Mouse (Mus musculus) neural tube, embryonic 13.5 days (tissue): Measurements from ENCODE around the gene Elp4. TPM values are rescaled to one million over a fixed set of nuclear protein-coding genes. Genes with fewer than 3 reads are reported as not detected.

ENCODE experiments used
- ATAC-seq: fragments of 200-750 bp; cut with Nextera tagmentation; 2 replicates; pipeline ENCODE4 v1.8.0; 2017; ENCODE audit warnings: low read depth, mild to moderate bottlenecking, moderate TSS enrichment, moderate library complexity
- H3K27ac ChIP-seq: fragments of 300-500 bp; sonication (generic); replicated peaks from 2 replicates; pipeline ENCODE4 v1.5.1; 2015; ENCODE audit warnings: moderate library complexity, mild to moderate bottlenecking, inconsistent platforms
- H3K27me3 ChIP-seq: fragments of 300-500 bp; sonication (generic); 2 replicates; pipeline ENCODE4 v1.6.1; 2015; ENCODE audit warnings: mild to moderate bottlenecking, inconsistent platforms
- H3K36me3 ChIP-seq: fragments of 300-500 bp; sonication (generic); 2 replicates; pipeline ENCODE4 v1.6.1; 2015; ENCODE audit warnings: mild to moderate bottlenecking, inconsistent platforms
- H3K4me1 ChIP-seq: fragments of 300-500 bp; sonication (generic); replicated peaks from 2 replicates; pipeline ENCODE4 v1.6.1; 2015; ENCODE audit warnings: inconsistent platforms
- H3K4me2 ChIP-seq: fragments of 300-500 bp; sonication (generic); 2 replicates; pipeline ENCODE4 v1.6.1; 2015; ENCODE audit warnings: inconsistent platforms, mild to moderate bottlenecking, moderate library complexity
- H3K4me3 ChIP-seq: fragments of 300-500 bp; sonication (generic); 2 replicates; pipeline ENCODE4 v1.5.1; 2015; ENCODE audit warnings: mild to moderate bottlenecking, inconsistent platforms
- H3K9ac ChIP-seq: fragments of 300-500 bp; sonication (generic); 2 replicates; pipeline ENCODE4 v1.6.1; 2015; ENCODE audit warnings: moderate library complexity, mild to moderate bottlenecking, inconsistent platforms
- H3K9me3 ChIP-seq: fragments of 300-500 bp; sonication (generic); 2 replicates; pipeline ENCODE4 v1.6.1; 2016; ENCODE audit warnings: inconsistent platforms
- WGBS: fragments of 180-500 bp; shearing (Covaris S2); methylation state at CpG from one replicate; pipeline ENCODE4 v1.1.7; 2015; 5-methylcytosine and 5-hydroxymethylcytosine counted together
- polyA plus RNA-seq: library from polyadenylated mRNA; unstranded; fragments of >200 nt; fragmentation: Nextera tagmentation; extraction: Ambion mirVana; gene quantifications from 2 replicates; pipeline ENCODE4 v1.2.1, GENCODE M21; 2015

Elp4 gene
- polyA plus RNA-seq, 1 experiment from 2014 or later: 42.5 TPM

DNA sequence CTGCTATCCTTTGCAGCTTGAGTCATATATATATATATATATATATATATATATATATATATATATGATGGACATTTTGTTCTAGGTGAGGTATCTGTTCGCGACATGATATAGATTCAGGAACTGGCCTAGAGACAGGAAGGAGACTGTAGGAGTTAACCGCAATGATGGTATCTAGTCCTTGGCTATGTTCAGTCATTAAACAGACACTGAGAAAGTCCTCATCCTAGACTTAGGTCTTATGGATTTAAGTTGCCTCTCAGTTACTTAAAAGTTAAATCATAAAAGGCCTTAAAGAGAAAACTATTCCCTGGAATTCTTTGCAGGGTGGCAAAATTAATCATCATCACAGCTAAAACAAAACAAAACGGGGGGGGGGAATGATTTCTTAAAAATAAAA lies 226.1 kb downstream of the Elp4 start:
- H3K36me3 ChIP-seq: no peaks in the 10 kb centered on the region
- H3K4me2 ChIP-seq: peak overlapping the region; percentile 68
- no peak overlapping the region for H3K27ac ChIP-seq
- peaks cover 66% of the 10 kb centered on the region for H3K4me1 ChIP-seq
- peaks cover 96% of the 10 kb centered on the region for H3K27me3 ChIP-seq
- no peak for ATAC-seq
- 8% methylated on average over 4 of the region's 4 CpGs for WGBS
- peak overlapping the region; percentile 51 for H3K4me3 ChIP-seq
- H3K9me3 ChIP-seq: no peaks in the 10 kb centered on the region
- H3K9ac ChIP-seq: peak overlapping the region; percentile 54; the same call in 1 of the 2 replicates

- H3K4me1 ChIP-seq: peaks cover 59% of the 10 kb centered on the region
- H3K27me3 ChIP-seq: peaks cover 96% of the 10 kb centered on the region
- no peaks in the 10 kb centered on the region for H3K36me3 ChIP-seq
- H3K9me3 ChIP-seq: no peaks in the 10 kb centered on the region
- no peak for ATAC-seq
- H3K9ac ChIP-seq: peak overlapping the region; percentile 76
- WGBS: 1% methylated on average over 11 of the region's 11 CpGs
- H3K27ac ChIP-seq: peak overlapping the region; percentile 76
- H3K4me2 ChIP-seq: peak overlapping the region; percentile 68
- peak overlapping the region; percentile 51 for H3K4me3 ChIP-seq
Measured at GRCm38 (mm10) chr2:105677434-105678105, 226.8 kb downstream of the Elp4 start.

DNA sequence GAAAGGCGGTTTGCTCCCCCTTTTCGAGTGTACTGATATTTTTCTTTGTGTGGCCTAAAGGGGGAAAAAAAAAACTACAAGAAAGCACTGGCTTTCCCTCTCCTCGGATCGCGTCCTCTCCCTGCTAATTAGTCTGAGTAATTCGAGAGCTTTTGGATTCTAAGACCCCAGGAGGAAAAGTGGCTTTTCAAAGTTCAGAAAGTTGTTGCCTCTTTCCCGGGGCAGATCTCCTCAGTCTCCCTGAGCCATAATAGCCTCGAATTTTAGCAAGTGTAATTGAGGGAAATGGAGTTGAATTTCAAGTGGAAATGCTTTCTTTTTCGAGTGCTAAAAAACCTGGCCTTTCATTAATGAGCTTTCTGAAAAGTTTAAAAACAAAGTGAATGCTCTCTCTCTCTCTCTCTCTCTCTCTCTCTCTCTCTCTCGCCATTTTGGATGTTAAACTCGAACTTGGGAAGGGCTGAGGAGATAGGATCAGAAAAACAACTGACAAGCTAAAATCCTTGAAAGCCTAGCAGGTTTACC lies 227.4 kb downstream of the Elp4 start:
- ATAC-seq: no peak
- peaks cover 96% of the 10 kb centered on the region for H3K27me3 ChIP-seq
- peak overlapping the region; percentile 76 for H3K27ac ChIP-seq
- H3K9ac ChIP-seq: peak overlapping the region; percentile 76
- H3K4me3 ChIP-seq: peak overlapping the region; percentile 51
- no peaks in the 10 kb centered on the region for H3K36me3 ChIP-seq
- WGBS: under 1% methylated on average over 11 of the region's 11 CpGs
- peak overlapping the region; percentile 68 for H3K4me2 ChIP-seq
- H3K9me3 ChIP-seq: no peaks in the 10 kb centered on the region
- H3K4me1 ChIP-seq: peaks cover 53% of the 10 kb centered on the region

GRCm38 (mm10) chr2:105676080-105676908 lies 228.1 kb downstream of the Elp4 start:
- Histone ChIP-seq H3K27me3 (peaks cover 97% of the 10 kb centered on the region), H3K9me3 (no peaks in the 10 kb centered on the region), H3K4me1 (peaks cover 46% of the 10 kb centered on the region), H3K36me3 (no peaks in the 10 kb centered on the region), H3K4me3 (peak overlapping the region; percentile 51), H3K9ac (peak overlapping the region; percentile 76), H3K27ac (peak overlapping the region; percentile 76), H3K4me2 (peak overlapping the region; percentile 68)
- under 1% methylated on average over 66 of the region's 77 CpGs for WGBS
- no peak for ATAC-seq

- peak overlapping the region; percentile 51 for H3K4me3 ChIP-seq
- under 1% methylated on average over 11 of the region's 11 CpGs for WGBS
- no peaks in the 10 kb centered on the region for H3K9me3 ChIP-seq
- peaks cover 40% of the 10 kb centered on the region for H3K4me1 ChIP-seq
- H3K36me3 ChIP-seq: no peaks in the 10 kb centered on the region
- peak overlapping the region; percentile 76 for H3K27ac ChIP-seq
- H3K9ac ChIP-seq: peak overlapping the region; percentile 76
- peak overlapping the region; percentile 68 for H3K4me2 ChIP-seq
- ATAC-seq: no peak
- peaks cover 97% of the 10 kb centered on the region for H3K27me3 ChIP-seq
Measured at GRCm38 (mm10) chr2:105675730-105676079, 228.7 kb downstream of the Elp4 start.

DNA sequence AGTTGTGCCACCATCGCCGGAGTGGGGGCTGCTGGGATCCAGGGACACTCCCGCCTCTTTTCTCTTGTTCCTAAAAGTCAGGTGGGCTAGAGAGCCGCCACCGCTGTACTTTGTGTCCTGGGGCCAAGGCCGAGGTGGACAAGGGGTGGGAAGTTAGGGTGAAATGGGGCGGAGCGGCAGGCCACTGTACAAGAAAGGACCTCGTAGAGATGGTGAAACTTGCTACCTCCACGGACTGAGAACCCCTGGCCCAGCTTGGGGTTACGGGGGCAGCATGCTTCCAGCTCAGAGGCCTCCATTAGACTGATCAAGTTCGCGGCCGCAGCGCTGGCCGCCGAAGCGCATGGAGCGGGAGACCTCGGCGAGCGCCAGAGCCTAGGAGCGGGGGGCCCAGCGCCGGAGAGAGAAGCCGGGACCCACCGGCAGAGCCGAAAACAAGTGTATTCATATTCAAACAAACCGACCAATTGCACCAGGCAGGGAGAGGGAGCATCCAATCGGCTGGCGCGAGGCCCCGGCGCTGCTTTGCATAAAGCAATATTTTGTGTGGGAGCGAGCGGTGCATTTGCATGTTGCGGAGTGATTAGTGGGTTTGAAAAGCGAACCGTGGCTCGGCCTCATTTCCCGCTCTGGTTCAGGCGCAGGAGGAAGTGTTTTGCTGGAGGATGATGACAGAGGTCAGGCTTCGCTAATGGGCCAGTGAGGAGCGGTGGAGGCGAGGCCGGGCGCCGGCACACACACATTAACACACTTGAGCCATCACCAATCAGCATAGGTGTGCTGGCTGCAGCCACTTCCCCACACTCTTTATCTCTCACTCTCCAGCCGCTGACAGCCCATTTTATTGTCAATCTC lies 229.3 kb downstream of the Elp4 start:
- peak overlapping the region; percentile 76 for H3K9ac ChIP-seq
- H3K36me3 ChIP-seq: no peaks in the 10 kb centered on the region
- H3K9me3 ChIP-seq: no peaks in the 10 kb centered on the region
- peak overlapping the region; percentile 51 for H3K4me3 ChIP-seq
- H3K4me1 ChIP-seq: peaks cover 36% of the 10 kb centered on the region
- ATAC-seq: peak; percentile 81
- WGBS: under 1% methylated on average over 49 of the region's 49 CpGs
- peak overlapping the region; percentile 68 for H3K4me2 ChIP-seq
- H3K27ac ChIP-seq: peak overlapping the region; percentile 76
- H3K27me3 ChIP-seq: peaks cover 97% of the 10 kb centered on the region

DNA sequence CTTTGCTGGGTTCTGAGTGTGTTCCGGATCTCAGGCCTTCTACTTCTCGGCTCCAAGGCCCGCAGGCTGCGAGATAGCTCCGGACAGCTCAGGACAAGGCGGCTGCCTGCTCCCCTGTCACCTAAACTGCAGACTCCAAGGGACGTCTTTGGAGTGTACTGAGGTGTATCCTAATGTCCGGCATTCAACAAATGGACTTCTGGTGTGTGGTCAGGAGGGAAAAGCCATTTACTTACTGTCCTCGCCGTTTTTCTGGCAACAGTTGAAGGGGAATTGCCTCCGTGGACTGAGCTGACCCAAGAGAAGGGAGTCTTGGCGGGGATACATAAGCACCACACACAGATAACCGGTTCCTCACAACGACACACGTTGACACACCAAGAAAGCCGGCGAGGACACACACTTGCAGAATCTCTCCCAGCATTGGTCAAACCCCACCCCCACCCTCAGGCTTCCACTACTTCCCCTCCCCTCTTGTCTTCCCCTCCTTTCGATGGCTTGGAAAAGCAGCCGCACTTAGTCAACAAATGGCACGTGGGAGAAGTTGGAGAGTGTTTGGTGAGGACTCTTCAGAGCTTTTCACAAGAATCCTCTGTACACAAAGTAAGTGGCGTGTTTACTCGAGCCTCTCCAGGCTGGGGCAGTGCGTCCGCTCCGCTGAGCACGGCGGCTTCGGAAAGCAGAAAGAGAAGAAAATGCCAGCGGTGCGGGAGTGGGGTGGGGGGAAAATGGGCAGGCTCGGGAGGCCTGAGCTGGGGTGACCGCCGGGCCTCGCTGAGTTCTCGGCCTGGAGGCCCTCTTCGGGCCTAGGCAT lies 230.1 kb downstream of the Elp4 start:
- H3K4me1 ChIP-seq: peaks cover 42% of the 10 kb centered on the region
- H3K27me3 ChIP-seq: peaks cover 97% of the 10 kb centered on the region
- H3K9ac ChIP-seq: peak overlapping the region; percentile 63
- H3K27ac ChIP-seq: peak overlapping the region; percentile 76
- ATAC-seq: peak; percentile 13
- WGBS: 2% methylated on average over 36 of the region's 36 CpGs
- H3K4me3 ChIP-seq: peak overlapping the region; percentile 51
- no peaks in the 10 kb centered on the region for H3K36me3 ChIP-seq
- peak overlapping the region; percentile 68 for H3K4me2 ChIP-seq
- H3K9me3 ChIP-seq: no peaks in the 10 kb centered on the region

- peak overlapping the region; percentile 50 for H3K9ac ChIP-seq
- peak overlapping the region; percentile 68 for H3K4me2 ChIP-seq
- no peak for ATAC-seq
- H3K36me3 ChIP-seq: no peaks in the 10 kb centered on the region
- H3K27me3 ChIP-seq: peaks cover 97% of the 10 kb centered on the region
- H3K4me3 ChIP-seq: peak overlapping the region; percentile 51
- H3K4me1 ChIP-seq: peaks cover 48% of the 10 kb centered on the region
- 4% methylated on average over 10 of the region's 10 CpGs for WGBS
- peak overlapping the region; percentile 76 for H3K27ac ChIP-seq
- no peaks in the 10 kb centered on the region for H3K9me3 ChIP-seq
Measured at GRCm38 (mm10) chr2:105673631-105674060, 230.7 kb downstream of the Elp4 start.

GRCm38 (mm10) chr2:105673054-105673453 lies 231.3 kb downstream of the Elp4 start:
- no peaks in the 10 kb centered on the region for H3K36me3 ChIP-seq
- H3K27ac ChIP-seq: peak overlapping the region; percentile 76; the same call in 1 of the 2 replicates
- H3K27me3 ChIP-seq: peaks cover 98% of the 10 kb centered on the region
- peaks cover 54% of the 10 kb centered on the region for H3K4me1 ChIP-seq
- H3K9ac ChIP-seq: 0 out of 2 replicates have a peak overlapping the region, but pooled peaks have one; percentile 1
- ATAC-seq: no peak
- no peaks in the 10 kb centered on the region for H3K9me3 ChIP-seq
- 2% methylated on average over 6 of the region's 6 CpGs for WGBS
- H3K4me3 ChIP-seq: peak overlapping the region; percentile 51
- peak overlapping the region; percentile 68 for H3K4me2 ChIP-seq

DNA sequence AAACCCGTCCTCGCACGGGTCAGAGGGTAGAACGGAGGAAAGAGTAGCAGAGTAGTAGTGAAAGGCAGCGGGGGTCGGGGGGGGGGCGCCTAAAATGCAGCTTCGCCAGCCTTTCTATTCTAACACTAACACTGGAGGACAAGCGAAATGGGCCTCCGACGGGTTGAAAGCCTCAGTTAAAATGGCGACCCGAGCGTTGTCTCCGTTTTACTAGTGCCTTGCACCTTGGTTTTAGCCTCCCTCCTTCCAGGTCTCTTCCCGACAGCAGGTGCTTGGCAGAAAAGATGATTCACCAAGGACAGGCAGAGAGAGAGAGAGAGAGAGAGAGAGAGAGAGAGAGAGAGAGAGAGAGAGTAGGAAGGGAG lies 231.8 kb downstream of the Elp4 start:
- 2% methylated on average over 16 of the region's 16 CpGs for WGBS
- H3K36me3 ChIP-seq: no peaks in the 10 kb centered on the region
- H3K4me1 ChIP-seq: peaks cover 58% of the 10 kb centered on the region
- ATAC-seq: no peak
- H3K4me2 ChIP-seq: peak overlapping the region; percentile 68
- H3K27me3 ChIP-seq: peaks cover 99% of the 10 kb centered on the region
- H3K4me3 ChIP-seq: peak overlapping the region; percentile 51
- no peaks in the 10 kb centered on the region for H3K9me3 ChIP-seq
- peak overlapping the region; percentile 54; the same call in 1 of the 2 replicates for H3K27ac ChIP-seq
- peak overlapping the region; percentile 1 for H3K9ac ChIP-seq
